Mouse (Mus musculus) MEL (cell line): ENCODE data around the gene Atoh8.

ENCODE experiments used
- CHD2 ChIP-seq: IDR thresholded peaks from 2 replicates; pipeline ENCODE4 v1.6.1; 2011; ENCODE audit warnings: low read length, improper control_type of control experiment
- CTCF ChIP-seq, 3 experiments: IDR thresholded peaks in 2 of 3; conservative IDR thresholded peaks in 1 of 3; 2 replicates each; pipeline ENCODE4 v1.5.1; 2011 to 2012; ENCODE audit warnings: low read length in 3 of 3, low read depth in 2 of 3, mild to moderate bottlenecking in 2 of 3, improper control_type of control experiment in 1 of 3, inconsistent platforms in 1 of 3, mixed read lengths in 1 of 3, moderate library complexity in 1 of 3; ENCODE audit not compliant: control insufficient read depth in 1 of 3, insufficient read depth in 1 of 3, poor library complexity in 1 of 3, severe bottlenecking in 1 of 3
- E2F4 ChIP-seq: IDR thresholded peaks from 2 replicates; pipeline ENCODE4 v1.6.1; 2011; ENCODE audit warnings: low read depth, low read length, improper control_type of control experiment, borderline replicate concordance
- EP300 ChIP-seq, 2 experiments: IDR thresholded peaks; 2 replicates each; pipeline ENCODE4 v1.6.1; 2011; ENCODE audit warnings: improper control_type of control experiment in 2 of 2, low read length in 2 of 2, low read depth in 1 of 2, mild to moderate bottlenecking in 1 of 2
- POLR2A ChIP-seq, 2 experiments: IDR thresholded peaks; 2 replicates each; pipeline ENCODE4 v1.6.1; 2011 to 2012; ENCODE audit warnings: low read length in 2 of 2, mild to moderate bottlenecking in 2 of 2, control low read depth in 1 of 2, improper control_type of control experiment in 1 of 2, low read depth in 1 of 2, moderate library complexity in 1 of 2; ENCODE audit not compliant: control insufficient read depth in 1 of 2, insufficient read depth in 1 of 2, poor library complexity in 1 of 2
- TAL1 ChIP-seq: IDR thresholded peaks from 2 replicates; pipeline ENCODE4 v1.6.1; 2012; ENCODE audit warnings: mild to moderate bottlenecking, inconsistent platforms, low read length, moderate library complexity, mixed read lengths
- TCF12 ChIP-seq: IDR thresholded peaks from 2 replicates; pipeline ENCODE4 v1.6.1; 2014; ENCODE audit warnings: low read depth, mild to moderate bottlenecking, inconsistent platforms, low read length, improper control_type of control experiment, moderate library complexity
- ZMIZ1 ChIP-seq: IDR thresholded peaks from 2 replicates; pipeline ENCODE4 v1.6.1; 2012; ENCODE audit warnings: low read depth, mild to moderate bottlenecking, inconsistent platforms, low read length, improper control_type of control experiment, moderate library complexity

- TF ChIP-seq CTCF (IDR thresholded peaks at IDR 0.05 in 2 of 3, conservative IDR thresholded peaks at IDR 0.05 in 1 of 3; ENCODE audit: control insufficient read depth in 1 of 3, insufficient read depth in 1 of 3, low read depth in 2 of 3, low read length in 3 of 3, poor library complexity in 1 of 3, severe bottlenecking in 1 of 3) (no peak), POLR2A (IDR thresholded peaks at IDR 0.05; ENCODE audit: control insufficient read depth in 1 of 2, insufficient read depth in 1 of 2, low read depth in 1 of 2, low read length in 2 of 2, poor library complexity in 1 of 2) (no peak), ZMIZ1 (no peak), EP300 (IDR thresholded peaks at IDR 0.05; ENCODE audit: low read depth in 1 of 2, low read length in 2 of 2) (peak in 1 of 2 experiments; percentile 30; a peak in 1 of 4 replicates), TCF12 (no peak; the same call in 1 of the 2 replicates), E2F4 (no peak), CHD2 (no peak), TAL1 (no peak)
Measured at GRCm38 (mm10) chr6:72184576-72184975, 50.8 kb downstream of the Atoh8 start.
